Mouse (Mus musculus) testis, adult 2 months (tissue): Measurements from ENCODE around the gene Cdc37.

ENCODE experiments used
- CTCF ChIP-seq: fragments of 200-500 bp; IDR thresholded peaks from 2 replicates; pipeline ENCODE4 v1.5.1; 2012; ENCODE audit warnings: low read depth, mild to moderate bottlenecking, inconsistent platforms, low read length, moderate library complexity; ENCODE audit not compliant: control insufficient read depth, insufficient read depth, insufficient replicate concordance
- POLR2A ChIP-seq: fragments of 200-500 bp; IDR thresholded peaks from 2 replicates; pipeline ENCODE4 v1.6.1; 2012; ENCODE audit warnings: low read depth, mild to moderate bottlenecking, inconsistent platforms, low read length, moderate library complexity; ENCODE audit not compliant: control insufficient read depth

DNA sequence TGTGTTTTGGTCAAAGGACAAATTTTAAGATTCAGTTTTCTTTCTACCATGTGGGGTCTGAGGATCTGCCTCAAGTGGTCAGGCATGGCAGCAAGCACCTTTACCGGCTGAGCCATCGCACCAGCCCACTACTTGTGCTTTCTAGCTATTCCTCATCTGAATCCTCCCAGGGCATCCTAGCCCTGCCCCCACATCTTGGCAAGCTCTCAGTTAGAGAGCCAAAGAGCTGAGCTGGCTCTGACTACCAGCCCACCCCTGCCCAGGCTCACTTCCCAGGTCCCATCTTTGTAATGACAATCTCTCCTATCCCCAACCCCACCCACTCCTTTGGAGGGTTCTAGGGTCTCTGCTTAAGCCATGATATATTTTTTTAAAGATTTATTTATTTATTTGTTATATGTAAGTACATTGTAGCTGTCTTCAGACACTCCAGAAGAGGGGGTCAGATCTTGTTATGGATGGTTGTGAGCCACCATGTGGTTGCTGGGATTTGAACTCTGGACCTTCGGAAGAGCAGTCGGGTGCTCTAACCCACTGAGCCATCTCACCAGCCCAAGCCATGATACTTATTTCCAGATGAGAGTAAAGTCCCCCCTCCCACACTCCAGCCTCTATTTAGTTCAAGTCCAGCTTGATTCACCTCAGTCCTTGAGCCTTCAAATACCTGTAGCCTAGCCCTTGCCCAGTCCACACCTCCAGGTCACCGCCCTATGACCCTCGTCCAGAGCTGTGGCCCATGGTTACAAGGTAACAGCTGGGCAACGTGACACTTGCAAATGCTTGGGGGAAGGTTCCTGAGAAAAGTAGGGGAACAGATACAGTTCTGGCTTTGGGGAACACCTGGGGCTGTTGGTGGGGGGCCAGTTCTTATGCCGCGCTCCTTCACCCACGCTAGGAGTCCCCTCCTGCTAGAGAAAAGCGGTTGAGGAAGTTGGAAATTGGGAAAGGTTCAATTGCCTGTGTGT is 13.6 kb upstream of the Cdc37 start:
- no peak for TF ChIP-seq CTCF
- no peak for TF ChIP-seq POLR2A
